Mouse (Mus musculus) layer of hippocampus, adult 18-20 months (tissue): Measurements from ENCODE around the gene Gm43517. TPM values are rescaled to one million over a fixed set of nuclear protein-coding genes. Genes with fewer than 3 reads are reported as not detected.

ENCODE experiments used
- DNase-seq, 2 experiments: peaks; one replicate each; pipeline ENCODE4 v3.0.0; 2022; ENCODE audit warnings: low spot score in 2 of 2
- total RNA-seq, 2 experiments: library from RNA; stranded (reverse); gene quantifications; 2 replicates each; pipeline ENCODE4 v1.2.3; 2021

Gm43517 gene
- total RNA-seq, 2 experiments from 2014 or later, result 8.6 to 8.9 TPM

DNA sequence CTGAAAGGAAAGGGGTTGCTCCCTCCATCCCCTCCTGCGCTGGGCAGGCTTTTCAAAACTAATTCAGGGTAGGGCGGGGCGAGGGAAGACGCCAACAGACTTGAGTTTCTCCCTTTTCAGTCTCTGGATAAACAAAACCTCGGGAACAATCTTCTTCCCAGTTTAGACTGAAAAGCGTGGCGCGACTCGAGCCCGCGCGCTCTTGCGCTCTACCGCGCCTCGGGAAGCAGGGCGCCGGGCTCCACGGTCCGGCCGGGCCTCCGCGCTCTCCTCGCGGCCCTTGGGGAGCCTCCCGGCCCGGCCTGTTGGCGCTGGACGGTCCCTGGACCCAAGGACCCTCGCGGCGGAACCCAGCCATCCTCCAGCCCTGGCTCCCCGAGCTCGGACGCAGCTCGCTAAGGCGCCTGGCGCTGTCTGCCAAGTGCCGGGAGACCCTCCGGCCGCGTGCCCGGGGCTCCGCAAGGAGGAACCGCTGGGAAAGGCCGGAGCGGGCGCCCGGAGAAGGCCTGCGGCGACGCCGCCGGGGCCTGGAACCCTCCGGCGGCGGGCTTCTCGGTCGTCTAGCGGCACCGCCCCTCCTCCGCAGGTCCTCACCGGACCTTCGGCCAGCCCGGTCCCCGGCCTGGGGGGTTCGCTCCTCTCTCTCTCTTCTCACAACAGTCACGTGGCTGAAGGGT, 16.3 kb downstream of the Gm43517 start:
- peak; percentile 66 to 81 for DNase-seq

DNA sequence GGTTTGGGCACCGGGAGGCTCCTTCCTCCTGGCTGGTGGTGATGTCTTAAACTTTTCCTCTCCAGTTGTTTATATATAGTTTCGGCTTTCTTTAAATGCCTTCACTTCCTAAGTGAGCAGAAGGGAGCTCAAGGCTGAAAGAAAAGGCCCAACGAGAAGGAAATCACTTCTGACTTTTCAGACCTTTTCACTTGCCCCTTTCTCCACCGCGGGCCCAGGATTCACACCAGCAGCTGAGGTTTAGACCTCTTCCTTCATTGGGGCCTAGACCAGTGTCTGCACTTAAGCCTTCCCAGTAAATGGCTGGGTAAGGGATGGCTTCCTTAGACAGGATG, 16.8 kb downstream of the Gm43517 start:
- DNase-seq, result no peak

GRCm38 (mm10) chr12:49409833-49410232, 24.9 kb downstream of the Gm43517 start:
- no peak for DNase-seq

DNA sequence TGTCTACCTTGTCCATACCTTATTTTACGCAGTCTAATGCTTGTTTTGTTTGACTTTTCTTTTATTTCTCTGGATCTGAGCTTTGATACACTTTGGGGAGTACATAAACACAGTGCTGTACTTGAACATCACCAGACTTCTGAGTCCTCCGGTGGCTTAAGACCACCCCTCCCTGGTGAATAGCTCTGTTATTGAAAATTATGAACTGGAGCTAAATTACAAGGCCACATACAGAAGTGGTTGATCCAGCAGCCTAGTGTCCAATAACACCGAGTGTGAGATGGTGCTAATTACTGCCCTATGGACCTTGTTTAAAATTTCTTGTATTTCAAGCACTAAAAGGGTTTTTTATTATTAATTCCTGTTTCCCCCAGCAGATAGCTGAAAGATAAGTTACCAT, 33.0 kb downstream of the Gm43517 start:
- DNase-seq, result no peak

Other genes starting within 250 kb of the Gm43517 start
- 100 to 1,000 TPM; 147 to 152 TPM for gene Foxg1, start 2.5 kb upstream of the Gm43517 start, total RNA-seq